Mouse (Mus musculus): ENCODE measurements around the gene Wee1. TPM values are rescaled to one million over a fixed set of nuclear protein-coding genes. Genes with fewer than 3 reads are reported as not detected.

The Wee1 gene
- polyA plus RNA-seq, 1 experiment, result 5.8 TPM

Other genes with a start within 250 kb of the Wee1 start
- 63.8 and 87.1 TPM in 2 replicates for gene Dennd5a, start 161.6 kb upstream of the Wee1 start, polyA plus RNA-seq (2012; rRNA removed)
- gene Tmem41b, start 135.1 kb upstream of the Wee1 start, polyA plus RNA-seq (2012; rRNA removed), result 31.1 and 32.4 TPM in 2 replicates
- 16.7 and 21.8 TPM in 2 replicates for gene Ipo7, start 103.8 kb upstream of the Wee1 start, polyA plus RNA-seq (2012; rRNA removed)
- gene Zfp143, start 60.8 kb upstream of the Wee1 start, polyA plus RNA-seq (2012; rRNA removed), result 8.8 and 11.8 TPM in 2 replicates
- 11.3 and 18.7 TPM in 2 replicates for gene Swap70, start 99.7 kb downstream of the Wee1 start, polyA plus RNA-seq (2012; rRNA removed)

All from gonadal fat pad, adult 2 months (tissue).